Mouse (Mus musculus): Measurements from ENCODE around the gene Otop3.

Otop3 gene

GRCm38 (mm10) chr11:115334531-115334930 lies at the start of gene Otop3:
TSS of gene Otop3 (plus strand) at chr11:115334731.
- DNase-seq (ENCODE audit: low read depth): no peak

DNA sequence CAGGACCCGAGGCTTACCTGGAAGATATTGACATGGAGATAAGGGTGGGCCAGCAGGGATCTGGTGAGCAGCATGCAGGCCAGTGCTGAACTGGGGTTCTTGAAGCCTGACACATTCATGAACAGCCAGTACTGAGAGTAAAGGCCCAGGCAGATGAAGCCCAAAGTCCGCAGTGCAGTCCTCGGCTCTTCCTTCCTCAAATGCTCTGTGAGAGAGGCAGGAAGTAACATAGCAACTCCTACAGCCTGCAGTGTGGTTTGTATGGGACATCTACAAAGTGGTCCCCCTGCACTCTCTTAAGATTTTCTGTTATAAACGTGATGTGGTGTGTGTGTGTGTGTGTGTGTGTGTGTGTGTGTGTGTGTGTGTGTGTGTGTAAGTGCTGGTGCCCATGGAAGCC lies 49.2 kb upstream of the Otop3 start:
- no peak for DNase-seq (ENCODE audit: low read depth)

GRCm38 (mm10) chr11:115286201-115286993 lies 48.1 kb upstream of the Otop3 start:
- DNase-seq (ENCODE audit: low read depth): no peak

- DNase-seq (ENCODE audit: low read depth): no peak
Measured at GRCm38 (mm10) chr11:115287386-115287785, 47.1 kb upstream of the Otop3 start.

DNA sequence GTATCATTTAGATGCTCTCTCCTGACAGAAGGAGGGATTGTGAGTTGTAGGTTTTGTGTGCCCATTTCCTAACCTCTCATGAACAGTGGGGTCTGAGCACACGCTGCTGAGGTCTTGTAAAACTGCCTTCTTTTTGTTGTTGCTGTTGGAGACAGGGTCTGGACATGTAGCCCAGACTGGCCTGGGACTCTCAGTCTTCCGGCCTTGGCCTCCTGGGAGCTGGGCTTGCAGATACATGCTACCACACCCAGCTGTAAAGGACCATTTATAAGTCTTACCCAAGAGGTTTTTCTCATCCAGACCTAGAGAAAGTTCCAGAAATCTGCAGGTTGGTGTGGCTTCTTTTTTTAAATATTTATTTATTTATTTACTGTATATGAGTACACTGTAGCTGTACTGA lies 46.2 kb upstream of the Otop3 start:
- no peak for DNase-seq (ENCODE audit: low read depth)

- no peak for DNase-seq (ENCODE audit: low read depth)
Measured at GRCm38 (mm10) chr11:115289885-115290284, 44.6 kb upstream of the Otop3 start.

- no peak for DNase-seq (ENCODE audit: low read depth)
Measured at GRCm38 (mm10) chr11:115290314-115290713, 44.2 kb upstream of the Otop3 start.

DNA sequence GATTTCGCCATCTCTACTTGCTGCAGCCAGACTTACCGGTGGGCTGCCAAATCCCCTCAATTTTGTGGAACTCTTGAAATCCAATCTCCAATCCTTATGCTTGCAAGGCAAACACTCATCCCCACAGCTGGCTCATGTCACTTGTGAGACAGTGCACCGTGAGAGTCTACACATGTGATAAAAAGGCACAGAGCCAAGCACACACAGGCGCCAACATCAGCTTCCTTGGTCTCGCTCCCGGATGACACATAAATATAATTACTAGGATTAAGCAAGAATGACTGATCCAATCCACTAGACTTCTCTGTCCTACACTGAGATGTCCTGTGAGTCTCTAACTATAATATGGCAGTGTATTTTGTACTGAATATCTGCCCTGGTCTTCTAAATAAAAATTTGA lies 43.6 kb upstream of the Otop3 start:
- DNase-seq (ENCODE audit: low read depth): no peak

DNA sequence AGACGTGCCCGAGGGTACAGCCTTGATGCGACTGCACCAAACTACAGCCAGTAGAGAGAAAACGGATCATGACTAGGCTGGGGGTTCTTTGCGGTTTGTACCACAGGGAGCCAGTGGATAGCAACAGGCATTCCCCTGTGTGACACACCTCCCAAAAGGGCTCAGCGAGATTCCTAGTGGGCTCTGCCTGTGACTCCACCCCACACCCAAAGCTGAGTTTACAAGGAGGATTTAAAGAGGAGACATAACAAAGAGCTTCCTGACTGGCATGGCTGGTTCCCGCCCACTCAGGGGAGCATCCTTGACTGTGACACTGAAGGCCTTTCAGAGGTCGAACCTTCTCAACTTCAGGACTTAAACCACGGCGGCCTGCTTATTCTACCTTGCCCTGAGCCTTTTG lies 43.0 kb upstream of the Otop3 start:
- no peak for DNase-seq (ENCODE audit: low read depth)

GRCm38 (mm10) chr11:115292631-115293375 lies 41.7 kb upstream of the Otop3 start:
- no peak for DNase-seq (ENCODE audit: low read depth)

GRCm38 (mm10) chr11:115295939-115296338 lies 38.6 kb upstream of the Otop3 start:
- DNase-seq (ENCODE audit: low read depth): no peak

- DNase-seq (ENCODE audit: low read depth): no peak
Measured at GRCm38 (mm10) chr11:115296471-115297210, 37.9 kb upstream of the Otop3 start.

- peak; percentile 84 for DNase-seq (ENCODE audit: low read depth)
Measured at GRCm38 (mm10) chr11:115297214-115297826, 37.2 kb upstream of the Otop3 start, which contains the start of gene Fads6. TSS of gene Fads6 (minus strand) at chr11:115297663.

- DNase-seq (ENCODE audit: low read depth): no peak
Measured at GRCm38 (mm10) chr11:115298160-115298559, 36.4 kb upstream of the Otop3 start.

DNA sequence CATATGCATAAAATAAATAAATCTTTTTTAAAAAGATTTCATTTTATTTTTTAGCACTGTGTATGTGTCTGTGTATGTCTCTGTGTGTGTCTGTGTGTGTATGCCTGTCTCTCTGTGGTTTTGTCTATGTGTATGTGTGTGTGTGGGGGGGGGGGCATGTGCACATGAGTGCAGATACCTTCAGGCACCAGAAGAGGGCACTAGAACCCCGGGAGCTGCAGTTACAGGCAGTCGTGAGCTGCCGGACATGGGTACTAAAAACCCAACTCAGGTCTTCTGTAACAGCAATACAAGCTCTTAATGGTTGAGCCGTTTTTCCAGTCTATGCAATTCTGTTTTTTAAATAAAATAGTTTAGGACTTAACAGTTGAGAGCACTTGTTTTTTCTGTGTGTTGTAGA lies 33.8 kb upstream of the Otop3 start:
- DNase-seq (ENCODE audit: low read depth): no peak

- DNase-seq (ENCODE audit: low read depth): no peak
Measured at GRCm38 (mm10) chr11:115301351-115301750, 33.2 kb upstream of the Otop3 start.

DNA sequence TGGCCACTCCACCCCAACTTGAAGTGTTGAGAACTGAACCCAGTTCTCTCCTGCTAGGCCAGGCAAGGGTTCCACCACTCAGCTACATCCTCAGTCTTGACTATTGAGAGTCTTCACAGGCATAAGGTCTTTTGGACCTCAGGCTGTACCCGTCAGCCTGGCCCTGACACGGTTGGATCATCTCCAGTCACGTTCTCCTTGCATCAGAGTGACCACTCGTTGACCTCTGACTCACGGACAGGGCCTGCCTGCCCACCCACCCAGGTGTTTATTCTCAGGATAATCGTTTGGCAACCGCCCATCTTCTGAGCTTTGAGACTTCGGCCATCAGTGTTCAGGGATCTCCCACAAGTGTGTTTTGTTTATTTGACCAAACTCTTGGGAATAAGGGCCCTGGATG lies 31.4 kb upstream of the Otop3 start:
- DNase-seq (ENCODE audit: low read depth): no peak

GRCm38 (mm10) chr11:115306863-115307262 lies 27.7 kb upstream of the Otop3 start, which contains the start of gene Otop2:
TSS of gene Otop2 (plus strand) at chr11:115307163.
- DNase-seq (ENCODE audit: low read depth): no peak

GRCm38 (mm10) chr11:115308781-115309180 lies 25.8 kb upstream of the Otop3 start:
- no peak for DNase-seq (ENCODE audit: low read depth)

DNA sequence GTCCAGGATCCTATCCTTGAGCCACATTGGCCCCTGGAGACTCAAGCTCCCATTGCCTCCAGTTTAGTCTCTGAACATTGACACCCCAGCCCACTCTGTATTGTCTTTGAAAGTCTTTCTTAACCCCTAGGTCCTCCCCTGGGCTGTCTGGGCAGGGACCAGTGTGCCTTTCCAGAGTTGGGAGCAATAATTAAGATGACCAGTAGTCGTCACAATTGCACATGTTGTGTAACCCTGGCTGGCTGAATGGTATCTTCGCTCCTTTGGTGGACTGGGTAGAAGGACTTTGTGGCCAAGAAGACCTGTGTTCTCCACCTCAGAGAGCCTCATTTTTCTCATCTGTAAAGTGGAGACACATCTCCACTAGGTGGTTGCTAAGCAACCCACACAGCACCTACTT lies 20.3 kb upstream of the Otop3 start:
- no peak for DNase-seq (ENCODE audit: low read depth)

GRCm38 (mm10) chr11:115317204-115317603 lies 17.3 kb upstream of the Otop3 start:
- DNase-seq (ENCODE audit: low read depth): no peak
